Mouse (Mus musculus): Measurements from ENCODE around the gene Stxbp1.

The Stxbp1 gene

DNA sequence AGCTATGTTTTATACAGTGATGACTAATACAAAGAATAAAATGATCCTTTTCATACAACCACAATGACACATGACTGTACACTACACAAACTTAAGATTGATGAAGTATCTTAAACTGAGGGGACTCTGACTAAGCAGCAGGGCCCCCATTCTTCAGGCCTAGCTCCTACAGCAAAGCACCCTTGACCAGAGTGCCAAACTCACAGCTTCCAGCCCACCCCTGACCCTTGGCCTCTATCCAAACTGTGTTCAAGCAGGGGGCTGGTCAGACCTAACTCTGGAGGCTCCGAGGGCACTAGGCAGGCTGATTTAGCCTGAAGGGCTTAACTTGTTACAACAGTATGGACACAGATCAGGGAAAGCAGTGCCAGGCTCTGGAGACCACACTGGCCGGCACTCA lies 58.5 kb downstream of the Stxbp1 start:
- no peak for DNase-seq (ENCODE audit: low read depth, low spot score)

GRCm38 (mm10) chr2:32787176-32787575 lies 59.9 kb downstream of the Stxbp1 start:
- no peak for DNase-seq (ENCODE audit: low read depth, low spot score)

- DNase-seq (ENCODE audit: low read depth, low spot score): no peak
Observed at GRCm38 (mm10) chr2:32784048-32784681, 62.9 kb downstream of the Stxbp1 start, which contains the start of gene Cfap157. TSS of gene Cfap157 (minus strand) at chr2:32784428.

GRCm38 (mm10) chr2:32781710-32782109 lies 65.3 kb downstream of the Stxbp1 start:
- no peak for DNase-seq (ENCODE audit: low read depth, low spot score)

DNA sequence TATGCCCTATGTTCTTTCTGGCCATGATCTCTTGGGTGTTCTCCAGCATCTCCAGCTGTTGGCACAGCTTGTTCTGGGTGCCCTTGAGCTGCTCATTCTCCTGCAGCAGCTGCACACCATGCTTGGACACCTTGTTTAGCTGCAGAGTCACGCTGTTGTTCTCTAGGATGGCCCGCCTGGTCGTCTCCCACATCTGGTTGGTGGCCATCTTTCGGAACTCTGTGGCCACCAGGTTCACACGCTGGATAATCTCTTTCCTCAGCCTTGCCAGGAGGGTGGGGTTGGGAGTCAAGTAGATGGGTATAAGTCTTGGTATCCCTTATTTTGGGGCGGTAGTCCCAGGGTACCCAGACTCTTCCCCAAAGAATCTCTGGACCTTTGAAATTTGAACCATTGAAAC lies 67.3 kb downstream of the Stxbp1 start:
- DNase-seq (ENCODE audit: low read depth, low spot score): no peak

- DNase-seq (ENCODE audit: low read depth, low spot score): no peak
Observed at GRCm38 (mm10) chr2:32779131-32779530, 67.9 kb downstream of the Stxbp1 start.

GRCm38 (mm10) chr2:32778081-32778480 lies 69.0 kb downstream of the Stxbp1 start:
- DNase-seq (ENCODE audit: low read depth, low spot score): no peak

DNA sequence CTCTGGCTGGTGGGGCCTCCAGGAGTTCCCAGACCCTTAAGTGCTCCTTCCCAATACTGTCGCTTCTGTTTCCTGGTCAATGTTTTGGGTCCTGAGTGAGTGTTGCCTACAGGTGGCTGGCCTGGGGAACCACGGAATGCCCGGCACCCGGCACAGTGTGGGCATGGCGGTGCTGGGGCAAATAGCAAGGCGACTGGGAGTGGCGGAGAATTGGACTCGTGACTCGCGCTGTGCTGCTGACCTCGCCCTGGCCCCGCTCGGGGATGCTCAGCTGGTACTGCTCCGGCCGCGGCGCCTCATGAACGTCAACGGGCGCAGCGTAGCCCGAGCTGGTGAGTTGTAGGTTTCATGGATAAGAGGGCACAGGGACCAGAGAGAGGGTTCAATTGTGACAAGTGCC lies 70.9 kb downstream of the Stxbp1 start:
- DNase-seq (ENCODE audit: low read depth, low spot score): no peak

DNA sequence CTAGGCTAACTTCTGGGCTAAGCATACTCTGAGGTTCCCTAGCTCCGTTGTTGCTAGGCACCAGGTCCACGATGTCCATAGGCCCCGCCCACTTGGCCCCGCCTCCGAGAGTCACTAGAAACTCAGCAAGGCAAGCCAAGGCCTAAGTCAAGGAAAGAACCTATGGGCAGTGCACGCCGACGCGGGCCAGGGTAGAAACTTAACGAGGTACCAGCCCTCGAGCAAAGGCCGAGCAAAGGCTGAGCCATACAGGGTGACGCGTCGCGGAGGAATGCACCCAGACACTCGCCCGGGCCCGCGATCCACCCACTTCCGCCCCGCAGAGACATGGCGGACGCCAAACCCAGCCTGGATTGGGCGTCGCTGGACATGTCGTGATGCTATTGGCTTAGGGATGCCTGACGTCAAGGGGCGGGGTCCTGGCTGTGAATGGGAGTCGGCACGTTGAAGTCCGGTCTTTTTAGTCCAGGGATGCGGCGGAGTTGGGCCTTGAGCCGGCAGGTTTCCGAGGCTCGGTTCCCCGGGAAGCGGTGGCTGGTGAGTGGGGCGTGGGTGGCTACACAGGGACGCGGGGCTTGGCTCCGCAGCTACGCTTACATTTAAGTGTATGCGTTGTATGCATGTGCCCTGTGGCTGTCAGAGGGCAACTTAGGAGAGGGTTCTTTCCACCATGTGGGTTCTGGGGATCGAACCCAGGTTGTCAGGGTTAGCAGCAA lies 71.5 kb downstream of the Stxbp1 start, which contains the start of the genes Ttc16 and Ptrh1:
Ttc16 (minus strand) TSS at position 275 of the 716 bp plus-strand sequence.
Ptrh1 (plus strand) TSS at position 428 of the 716 bp plus-strand sequence.
- DNase-seq (ENCODE audit: low read depth, low spot score): peak; percentile 90

DNA sequence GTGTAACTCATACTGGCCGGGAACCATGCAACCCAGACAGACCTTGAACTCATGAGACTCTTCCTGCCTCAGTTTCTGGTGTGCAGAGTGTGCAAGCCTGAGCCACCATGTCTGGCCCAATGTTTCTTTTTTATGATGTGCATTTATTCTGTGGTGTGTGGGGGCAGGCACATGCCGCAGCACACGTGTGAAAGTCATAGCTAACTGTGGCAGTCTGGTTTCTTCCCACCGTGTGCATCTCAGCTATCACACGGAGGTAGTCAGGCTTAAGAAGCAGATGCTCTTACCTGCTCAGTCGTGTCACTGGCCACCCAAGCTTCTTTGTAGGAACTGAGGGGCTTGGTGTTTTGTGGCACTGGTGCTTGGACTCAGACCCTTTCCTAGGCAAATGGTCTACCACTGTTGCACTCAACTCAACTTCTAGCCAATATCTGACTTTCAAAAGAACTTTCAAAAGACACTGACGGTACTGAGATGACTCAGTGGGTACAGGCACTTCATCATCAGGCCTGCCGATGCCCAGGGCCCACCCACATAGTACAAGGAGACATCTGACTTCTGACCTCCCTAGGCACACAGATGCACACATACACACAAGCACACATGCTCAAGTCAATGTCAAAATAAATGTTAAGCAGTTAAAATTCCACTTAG lies 74.3 kb downstream of the Stxbp1 start:
- DNase-seq (ENCODE audit: low read depth, low spot score): no peak

GRCm38 (mm10) chr2:32771886-32772285 lies 75.2 kb downstream of the Stxbp1 start:
- no peak for DNase-seq (ENCODE audit: low read depth, low spot score)

DNA sequence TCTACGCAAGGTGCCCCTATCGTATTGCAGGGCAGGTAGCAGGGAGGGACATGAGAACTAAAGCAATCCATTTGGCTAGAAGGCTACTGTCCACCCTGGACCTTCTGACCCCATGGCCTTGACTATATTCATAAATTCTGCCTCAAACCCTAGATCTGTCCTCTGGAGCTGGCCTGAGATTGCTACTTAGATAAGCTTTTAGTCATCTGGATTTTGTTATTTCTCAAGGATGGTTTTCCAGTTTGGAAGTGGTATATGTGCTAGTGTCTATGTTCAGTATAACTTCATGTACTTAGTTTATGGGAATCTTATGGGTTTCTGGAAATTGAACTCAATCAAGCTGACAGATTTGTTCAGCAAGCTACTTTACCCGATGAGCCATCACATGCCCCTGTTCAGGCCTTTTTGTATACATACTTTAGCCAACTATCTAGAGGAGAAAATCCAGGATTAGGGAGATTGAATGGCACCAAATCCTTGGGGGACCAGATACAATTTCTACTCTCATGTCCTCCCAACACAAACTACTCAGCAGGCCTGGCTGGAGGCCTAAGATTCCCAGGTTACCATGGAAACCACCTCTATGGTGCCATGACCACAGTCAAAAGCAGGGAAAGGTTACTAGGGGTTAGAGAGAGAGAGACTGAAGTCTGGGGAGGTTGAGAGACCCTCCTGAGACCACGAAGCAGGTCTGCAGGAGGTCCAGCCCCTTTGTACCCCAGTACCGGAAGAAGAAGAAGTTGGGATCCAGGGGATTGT lies 77.5 kb downstream of the Stxbp1 start:
- no peak for DNase-seq (ENCODE audit: low read depth, low spot score)

DNA sequence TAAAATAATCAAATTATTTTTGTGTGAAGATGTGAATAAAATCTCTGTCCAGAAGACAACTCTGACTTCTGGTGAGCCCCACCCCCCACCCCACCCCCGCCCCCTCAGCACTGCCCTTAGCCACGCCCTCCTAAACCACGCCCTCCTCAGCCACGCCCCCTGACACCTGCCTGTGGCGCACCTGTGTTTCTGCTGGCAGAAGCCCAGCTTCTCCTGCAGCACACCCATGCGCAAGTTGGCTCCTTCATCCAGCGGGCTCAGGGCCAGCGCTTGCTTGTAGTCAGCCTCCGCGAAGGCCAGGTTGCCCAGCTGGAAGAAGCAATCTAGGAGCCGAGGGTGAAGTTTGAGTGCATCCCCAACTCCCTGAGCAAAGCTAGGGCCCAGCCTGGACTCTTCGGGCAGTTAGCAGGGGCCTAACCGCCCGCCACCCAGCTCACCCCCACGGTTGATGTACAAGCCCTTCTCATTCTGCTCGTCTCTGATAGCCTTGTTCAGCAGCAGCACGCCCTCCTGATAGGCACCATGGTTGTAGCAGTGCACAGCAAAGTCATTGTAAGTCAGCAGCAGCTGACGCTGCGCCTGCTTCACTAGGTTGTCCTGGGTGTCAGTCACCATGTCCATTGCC lies 78.3 kb downstream of the Stxbp1 start:
- DNase-seq (ENCODE audit: low read depth, low spot score): no peak

- DNase-seq (ENCODE audit: low read depth, low spot score): no peak
Observed at GRCm38 (mm10) chr2:32767241-32767640, 79.8 kb downstream of the Stxbp1 start.

DNA sequence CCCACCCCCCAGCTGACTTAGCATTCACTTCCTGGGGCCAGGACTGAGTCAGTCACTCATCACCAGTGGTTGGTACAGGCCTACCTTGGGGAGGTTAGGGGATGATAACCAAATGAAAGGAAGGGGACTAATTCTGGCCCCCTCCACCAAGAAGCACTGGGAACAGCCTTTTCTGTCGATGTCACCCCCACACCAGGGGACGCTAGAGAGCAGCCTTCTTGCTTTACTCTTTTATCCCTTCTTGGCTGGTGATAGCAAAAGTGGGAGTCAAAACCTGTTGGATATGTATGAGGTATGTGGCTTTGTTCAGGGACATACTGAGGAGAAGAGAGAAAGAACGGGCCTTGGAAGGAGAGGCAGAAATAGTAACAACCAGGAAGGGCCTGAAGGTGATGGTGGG lies 83.7 kb downstream of the Stxbp1 start:
- no peak for DNase-seq (ENCODE audit: low read depth, low spot score)

- DNase-seq (ENCODE audit: low read depth, low spot score): no peak
Observed at GRCm38 (mm10) chr2:32761859-32762258, 85.2 kb downstream of the Stxbp1 start.

GRCm38 (mm10) chr2:32761361-32761760 lies 85.7 kb downstream of the Stxbp1 start:
- no peak for DNase-seq (ENCODE audit: low read depth, low spot score)

- no peak for DNase-seq (ENCODE audit: low read depth, low spot score)
Observed at GRCm38 (mm10) chr2:32759001-32759400, 88.0 kb downstream of the Stxbp1 start.

- DNase-seq (ENCODE audit: low read depth, low spot score): no peak
Observed at GRCm38 (mm10) chr2:32758503-32758902, 88.5 kb downstream of the Stxbp1 start.

DNA sequence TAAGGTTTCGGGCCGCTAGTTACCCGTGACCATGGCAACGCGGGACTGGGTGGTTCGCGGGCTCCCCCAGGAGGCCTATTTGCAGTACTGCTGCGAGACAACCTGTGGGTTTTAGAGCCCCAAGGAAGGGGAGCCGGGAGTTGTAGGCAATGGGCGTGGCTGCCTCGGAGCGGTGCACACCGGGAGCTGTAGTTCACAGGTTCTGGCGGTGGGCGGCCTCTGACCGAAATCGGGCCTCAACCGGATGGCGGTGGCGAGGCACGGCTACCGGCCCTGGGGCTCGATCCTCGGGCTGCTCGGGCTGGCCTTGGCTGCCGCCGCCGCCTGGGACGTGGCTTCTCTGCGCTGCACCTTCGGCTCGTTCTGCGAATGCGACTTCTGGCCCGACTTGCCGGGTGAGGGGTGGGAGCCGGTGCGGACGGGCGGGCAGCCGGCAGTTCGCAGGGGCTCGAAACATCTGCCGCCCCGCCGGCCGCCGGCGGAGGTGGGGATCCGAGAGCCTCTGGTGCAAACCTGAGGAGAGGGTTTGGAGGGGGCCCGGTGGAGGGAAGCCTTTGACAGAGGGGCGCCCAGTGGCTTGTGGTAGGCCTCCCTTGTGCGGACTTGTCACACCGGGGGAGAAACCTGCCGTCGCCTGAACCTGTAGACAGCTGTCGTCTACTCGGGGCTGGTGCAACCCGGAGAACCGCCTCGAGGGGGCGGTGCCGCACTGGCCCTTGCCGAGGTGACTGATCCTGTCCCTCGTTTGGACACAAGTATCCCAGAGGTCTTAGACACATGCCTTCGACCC lies 89.8 kb downstream of the Stxbp1 start, which contains the start of gene Tor2a:
Tor2a (plus strand) TSS at position 179 of the 790 bp plus-strand sequence.
- peak; percentile 91 for DNase-seq (ENCODE audit: low read depth, low spot score)

- no peak for DNase-seq (ENCODE audit: low read depth, low spot score)
Observed at GRCm38 (mm10) chr2:32756674-32757055, 90.4 kb downstream of the Stxbp1 start.
